Mouse (Mus musculus): ENCODE data around the gene Chchd1. TPM values are rescaled to one million over a fixed set of nuclear protein-coding genes. Genes with fewer than 3 reads are reported as not detected.

Chchd1 gene
- polyA plus RNA-seq, 1 experiment from 2014 or later = 165 TPM

- Histone ChIP-seq H3K36me3 (peaks cover 43% of the 10 kb centered on the region), H3K4me3 (no peak overlapping the region), H3K9me3 (no peaks in the 10 kb centered on the region), H3K27ac (no peak overlapping the region), H3K4me1 (no peaks in the 10 kb centered on the region), H3K9ac (no peak overlapping the region), H3K27me3 (no peaks in the 10 kb centered on the region), H3K4me2 (no peak overlapping the region)
- 59% methylated on average over 5 of the region's 5 CpGs for WGBS
- no peak for ATAC-seq (ENCODE audit: insufficient number of reproducible peaks, low FRiP score, low TSS enrichment, low read depth)
These were observed 47.7 kb downstream of the Chchd1 start for GRCm38 (mm10) chr14:20750503-20750902.

- Histone ChIP-seq H3K27me3 (no peaks in the 10 kb centered on the region), H3K4me1 (no peaks in the 10 kb centered on the region), H3K9ac (no peak overlapping the region), H3K4me2 (no peak overlapping the region), H3K27ac (no peak overlapping the region), H3K36me3 (peaks cover 56% of the 10 kb centered on the region), H3K4me3 (no peak overlapping the region), H3K9me3 (no peaks in the 10 kb centered on the region)
- no peak for ATAC-seq (ENCODE audit: insufficient number of reproducible peaks, low FRiP score, low TSS enrichment, low read depth)
- 83% methylated on average over 3 of the region's 3 CpGs for WGBS
These were observed 51.0 kb downstream of the Chchd1 start for GRCm38 (mm10) chr14:20753792-20754191.

Small RNAs within 50 kb of the gene (microRNA-seq; reads per million reads assigned to microRNA genes)
- gene Mir6946 = not detected

Other genes starting within 250 kb of the Chchd1 start
- 59.7 and 62.9 TPM in 2 replicates for gene Anxa7, start 222.9 kb upstream of the Chchd1 start, polyA plus RNA-seq (2015; fragmentation: Nextera tagmentation; extraction: Ambion mirVana)
- gene Mss51, start 206.1 kb upstream of the Chchd1 start, polyA plus RNA-seq (2015; fragmentation: Nextera tagmentation; extraction: Ambion mirVana) = 2.2 and 2.4 TPM in 2 replicates
- gene Ppp3cb, start 156.4 kb upstream of the Chchd1 start, polyA plus RNA-seq (2015; fragmentation: Nextera tagmentation; extraction: Ambion mirVana) = 43.0 and 48.5 TPM in 2 replicates
- gene Usp54, start 61.9 kb upstream of the Chchd1 start, polyA plus RNA-seq (2015; fragmentation: Nextera tagmentation; extraction: Ambion mirVana) = 6.7 and 7.2 TPM in 2 replicates
- gene Myoz1, start 46.5 kb upstream of the Chchd1 start, polyA plus RNA-seq (2015; fragmentation: Nextera tagmentation; extraction: Ambion mirVana) = 13.2 and 51.7 TPM in 2 replicates
- gene Synpo2l, start 34.7 kb upstream of the Chchd1 start, polyA plus RNA-seq (2015; fragmentation: Nextera tagmentation; extraction: Ambion mirVana) = 20.6 and 45.9 TPM in 2 replicates
- 79.3 and 80.3 TPM in 2 replicates for gene Sec24c, start 28.7 kb upstream of the Chchd1 start, polyA plus RNA-seq (2015; fragmentation: Nextera tagmentation; extraction: Ambion mirVana)
- 31.9 and 33.5 TPM in 2 replicates for gene Fut11, start 8.0 kb upstream of the Chchd1 start, polyA plus RNA-seq (2015; fragmentation: Nextera tagmentation; extraction: Ambion mirVana)
- 28.0 and 34.5 TPM in 2 replicates for gene Zswim8, start 4.5 kb downstream of the Chchd1 start, polyA plus RNA-seq (2015; fragmentation: Nextera tagmentation; extraction: Ambion mirVana)
- gene Ndst2, start 31.6 kb downstream of the Chchd1 start, polyA plus RNA-seq (2015; fragmentation: Nextera tagmentation; extraction: Ambion mirVana) = 33.7 and 34.2 TPM in 2 replicates
- 44.4 and 55.6 TPM in 2 replicates for gene Camk2g, start 91.1 kb downstream of the Chchd1 start, polyA plus RNA-seq (2015; fragmentation: Nextera tagmentation; extraction: Ambion mirVana)
- gene Plau, start 133.7 kb downstream of the Chchd1 start, polyA plus RNA-seq (2015; fragmentation: Nextera tagmentation; extraction: Ambion mirVana) = 3.3 and 4.9 TPM in 2 replicates
- gene Vcl, start 226.4 kb downstream of the Chchd1 start, polyA plus RNA-seq (2015; fragmentation: Nextera tagmentation; extraction: Ambion mirVana) = 55.7 and 56.4 TPM in 2 replicates